Mouse (Mus musculus): Measurements from ENCODE around the gene Rab44.

DNA sequence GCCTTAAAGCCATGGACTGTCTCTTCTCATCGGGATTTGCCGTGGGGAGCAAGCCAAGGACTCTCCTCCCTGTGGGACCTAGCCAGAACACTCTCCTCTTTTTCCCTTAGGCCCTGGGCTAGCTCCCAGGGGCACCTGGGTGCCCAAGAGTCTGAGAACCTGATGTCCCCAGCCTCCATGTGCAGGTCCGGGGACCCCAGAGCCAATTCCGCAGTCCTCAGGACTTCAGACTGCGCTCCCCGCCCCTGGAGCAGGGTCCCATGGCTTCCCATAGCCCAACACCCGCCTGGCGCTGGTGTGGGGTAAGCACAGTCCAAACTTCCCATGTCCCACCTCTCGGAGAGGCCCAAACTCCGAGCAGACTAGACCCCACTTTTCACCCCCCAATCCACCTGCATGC is 28.7 kb upstream of the Rab44 start:
- TF ChIP-seq CTCF (IDR thresholded peaks at IDR 0.05; ENCODE audit: borderline replicate concordance, extremely low read depth, insufficient read depth, insufficient read length), result no peak
- no peak for TF ChIP-seq POLR2A (IDR thresholded peaks at IDR 0.05; ENCODE audit: borderline replicate concordance, extremely low read depth, insufficient read depth, insufficient read length, poor library complexity, severe bottlenecking)
